ENCODE assay signal across 8 mouse cellular contexts in genomic region chr2:158965003-158965665, GRCm38 (mm10).
DNase-seq lines count a peak whose midpoint lies in the region; ATAC-seq and TF ChIP-seq lines count a peak whose summit lies in the region.

No protein-coding gene starts in this region.

- no peak overlapping the region for H3K4me3 ChIP-seq in cerebellum, adult 2 months (replicated peaks; ENCODE audit: insufficient read depth, low read depth, low read length)
- H3K4me3 ChIP-seq in heart, postnatal 0 days (ENCODE audit: low read depth, low read length) = no peak overlapping the region

- H3K9me3 ChIP-seq in heart, postnatal 0 days (replicated peaks; ENCODE audit: control insufficient read depth, low read length) = no peaks in the 10 kb centered on the region

- H3K4me1 ChIP-seq in cerebellum, adult 2 months (ENCODE audit: control insufficient read depth, insufficient read depth, low read length) = no peaks in the 10 kb centered on the region
- H3K4me1 ChIP-seq in heart, postnatal 0 days (ENCODE audit: control insufficient read depth, insufficient read depth) = no peaks in the 10 kb centered on the region

- ATAC-seq in cerebellum, adult (ENCODE audit: insufficient number of reproducible peaks, low FRiP score, low TSS enrichment) = no peak
- ATAC-seq in heart, postnatal 0 days (ENCODE audit: insufficient read depth, low read depth) = no peak
- no peak for ATAC-seq in inflammation-experienced regulatory T-cells, adult 6 months

- no peaks in the 10 kb centered on the region for H3K27me3 ChIP-seq in cerebellum, adult 2 months (ENCODE audit: control insufficient read depth, insufficient read depth, low read length)
- H3K27me3 ChIP-seq in heart, postnatal 0 days (ENCODE audit: control insufficient read depth, insufficient read depth, low read length) = no peaks in the 10 kb centered on the region

- no peak for TF ChIP-seq CTCF in cerebellum, adult 2 months (IDR thresholded peaks at IDR 0.05; ENCODE audit: borderline replicate concordance, insufficient read depth, low read depth, low read length)
- TF ChIP-seq CTCF in heart, postnatal 0 days (IDR thresholded peaks at IDR 0.05; ENCODE audit: low read depth) = no peak

- no peak overlapping the region for H3K27ac ChIP-seq in cerebellum, adult 2 months (ENCODE audit: insufficient read depth, low read length)
- no peak overlapping the region for H3K27ac ChIP-seq in heart, postnatal 0 days (ENCODE audit: low read depth)

- peak; percentile 11 to 18 for DNase-seq in cerebellum, adult 2 months
- DNase-seq in NIH3T3 (ENCODE audit: low read depth) = peak; percentile 60
- peak; percentile 10 for DNase-seq in heart, postnatal 0 days (ENCODE audit: low spot score)
- peak; percentile 51 to 79 for DNase-seq in left cerebral cortex, adult 8-10 months (ENCODE audit: low spot score in 2 of 2)
- DNase-seq in right cerebral cortex, postnatal 14 days = peak; percentile 75
- DNase-seq in thymus, adult 18-20 months = no peak

- no peaks in the 10 kb centered on the region for H3K36me3 ChIP-seq in heart, postnatal 0 days (replicated peaks; ENCODE audit: control insufficient read depth, insufficient read depth, low read length)

- TF ChIP-seq EP300 in heart, postnatal 0 days (IDR thresholded peaks at IDR 0.05; ENCODE audit: low read depth) = no peak

- TF ChIP-seq POLR2A in cerebellum, adult 2 months (IDR thresholded peaks at IDR 0.05; ENCODE audit: borderline replicate concordance, insufficient read depth, low read length) = no peak

- WGBS in cerebellum, adult 2 months = 4% methylated on average over 6 of the region's 6 CpGs
- 44% methylated on average over 6 of the region's 6 CpGs for WGBS in heart, postnatal 0 days

- no peak overlapping the region for H3K9ac ChIP-seq in heart, postnatal 0 days (replicated peaks; ENCODE audit: low read depth, low read length)

- H3K4me2 ChIP-seq in heart, postnatal 0 days (ENCODE audit: low read depth, low read length) = no peak overlapping the region

Comparison
In these comparisons a context has a peak if more than half of its experiments do, and no peak if none do; other contexts are left out.
1. DNase-seq: peak in cerebellum, adult 2 months (2 of 2), NIH3T3 (single experiment), heart, postnatal 0 days (single experiment), left cerebral cortex, adult 8-10 months (2 of 2) and right cerebral cortex, postnatal 14 days (single experiment); none in thymus, adult 18-20 months (0 of 2).